Mouse (Mus musculus): Measurements from ENCODE around the gene Helb. TPM values are rescaled to one million over a fixed set of nuclear protein-coding genes. Genes with fewer than 3 reads are reported as not detected.
"Not testable (repeated sequence)": the region's sequence is repeated elsewhere in the genome, so short reads cannot be mapped to it uniquely, and the experiment has no call there.

Gene Helb
- total RNA-seq (2021) = 10 to 100 TPM; 10.6 to 14.7 TPM

GRCm38 (mm10) chr10:120112507-120113396 is at the start of gene Helb:
Gene Helb, minus strand, starts transcription at chr10:120112987.
- intact Hi-C loops (cut with DNase I) = loop anchor here (5.0 kb wide), 2 partner anchors 95 to 310 kb away; no protein-coding TSS in a partner anchor
- DNase-seq = peak; percentile 98 to 99

- intact Hi-C loops (cut with DNase I) = no loop called here
- no peak for DNase-seq
Measured at GRCm38 (mm10) chr10:120160533-120160932, 47.7 kb upstream of the Helb start.

GRCm38 (mm10) chr10:120153911-120154310 is 41.1 kb upstream of the Helb start:
- no peak for DNase-seq
- intact Hi-C loops (cut with DNase I) = no loop called here

DNA sequence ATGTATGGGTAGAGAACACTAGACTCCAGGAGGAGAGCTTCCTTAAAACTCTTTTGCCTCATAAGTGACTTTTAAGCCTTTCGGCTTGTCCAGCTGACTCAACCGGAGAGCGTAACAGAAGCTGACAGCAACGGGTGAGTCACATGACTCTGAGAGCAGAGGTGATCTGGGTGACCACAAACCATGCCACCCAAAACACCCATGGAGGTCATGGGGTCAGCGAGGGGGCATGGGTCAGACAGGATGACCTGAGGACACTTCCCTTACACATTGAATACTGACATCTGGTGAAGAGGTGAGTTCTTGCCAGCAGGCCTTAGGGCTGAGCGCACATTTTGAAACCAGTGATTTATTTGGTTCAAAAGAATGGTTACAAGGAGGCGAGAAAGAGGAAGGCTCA is 38.9 kb upstream of the Helb start:
- no peak for DNase-seq
- intact Hi-C loops (cut with DNase I) = no loop called here

DNA sequence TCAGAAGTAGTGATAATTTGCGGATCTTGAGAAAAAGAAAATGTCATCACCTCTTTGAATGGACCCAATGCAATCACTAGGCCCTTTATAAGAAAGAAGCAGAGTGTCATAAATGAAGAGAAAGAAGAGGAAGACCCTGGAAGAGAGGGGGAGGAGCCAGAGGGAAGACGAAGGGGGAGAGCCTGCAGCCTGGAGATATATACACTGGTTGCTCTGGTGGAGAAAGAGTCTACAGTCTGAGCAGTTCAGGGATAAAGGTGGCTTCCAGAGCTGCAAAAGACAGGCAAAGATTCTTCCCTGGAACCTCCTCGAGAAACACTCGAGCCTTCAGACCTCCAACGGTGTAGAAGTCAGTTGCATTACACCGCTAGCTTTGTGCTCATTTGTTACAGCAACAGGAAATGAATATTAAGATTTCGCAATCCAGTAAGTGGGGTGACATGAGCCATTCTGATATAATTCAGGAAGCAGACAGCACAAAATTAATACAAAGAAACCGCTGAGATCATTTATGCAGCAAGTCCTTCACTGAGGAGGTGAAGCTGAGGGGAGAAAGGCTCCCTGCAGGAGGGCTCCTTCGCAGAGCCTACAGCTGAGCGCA is 28.2 kb upstream of the Helb start:
- DNase-seq = no peak
- intact Hi-C loops (cut with DNase I) = no loop called here

DNA sequence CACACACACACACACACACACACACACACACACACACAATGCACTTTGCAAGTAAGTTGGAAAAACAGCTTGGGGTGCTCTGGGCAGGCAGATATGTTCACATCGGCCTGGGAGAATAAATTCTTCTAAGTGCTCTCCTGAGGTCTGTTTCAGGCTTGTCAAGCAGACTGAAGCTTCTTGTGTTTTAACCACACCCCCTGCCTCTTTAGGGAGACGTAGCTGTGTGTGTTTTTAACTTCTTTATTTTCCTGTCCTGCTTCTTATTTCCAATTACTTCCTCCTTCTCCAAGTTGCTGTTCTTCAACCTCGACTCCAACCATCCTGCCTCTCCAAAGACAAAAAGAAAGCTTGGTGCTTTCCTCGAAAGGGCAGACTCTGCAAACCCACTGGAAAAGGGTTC is 27.4 kb upstream of the Helb start:
- intact Hi-C loops (cut with DNase I) = no loop called here

DNA sequence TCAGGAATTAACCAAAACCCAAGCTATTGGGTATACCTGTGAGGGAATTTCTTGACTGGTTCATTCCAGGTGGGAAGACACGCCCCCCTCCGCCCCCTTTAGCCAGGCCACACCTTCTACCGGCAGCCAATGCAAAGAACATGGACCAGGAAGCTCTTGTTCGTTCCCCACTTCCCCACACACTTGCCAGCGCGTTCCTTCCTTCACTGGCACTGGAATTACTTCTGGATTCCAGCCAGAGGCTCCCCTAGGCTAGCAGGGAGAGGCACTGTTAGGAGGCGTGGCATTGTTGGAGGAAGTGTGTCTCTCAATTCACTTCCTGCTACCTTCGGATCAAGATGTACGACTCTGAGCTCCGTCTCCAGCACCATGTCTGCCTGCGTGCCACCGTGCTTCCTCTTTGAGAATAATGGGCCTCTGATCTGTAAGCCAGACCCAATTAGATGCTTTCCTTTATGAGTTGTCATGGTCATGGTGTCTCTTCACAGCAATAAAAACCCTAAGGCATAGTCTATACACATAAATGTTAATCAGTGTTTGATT is 23.3 kb upstream of the Helb start:
- no peak for DNase-seq
- intact Hi-C loops (cut with DNase I) = no loop called here

More for the DNA sequence above, 27.4 kb upstream of the Helb start:
- DNase-seq = no peak

GRCm38 (mm10) chr10:120133697-120134096 is 20.9 kb upstream of the Helb start:
- DNase-seq = no peak
- intact Hi-C loops (cut with DNase I) = no loop called here

DNA sequence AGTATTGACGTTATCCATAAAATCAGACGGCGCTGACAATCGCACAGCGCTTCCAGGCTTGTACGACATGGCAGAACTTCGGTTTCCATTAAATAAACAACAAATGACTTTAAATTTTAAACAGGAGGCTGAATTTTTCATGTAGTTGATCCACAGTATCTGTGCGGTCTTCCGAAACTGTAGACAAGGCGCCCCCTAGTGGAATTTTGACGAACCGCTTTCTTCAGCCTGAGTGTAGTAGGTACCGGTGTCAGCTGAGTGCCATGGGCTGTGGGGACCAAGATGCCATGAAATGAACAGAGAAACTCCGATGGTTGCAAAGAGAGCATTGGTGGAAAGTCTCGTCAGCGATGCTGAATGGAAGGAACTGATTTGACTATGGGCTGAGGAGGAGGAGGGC is 17.8 kb upstream of the Helb start:
- intact Hi-C loops (cut with DNase I) = no loop called here
- DNase-seq = peak; percentile 27 to 47

DNA sequence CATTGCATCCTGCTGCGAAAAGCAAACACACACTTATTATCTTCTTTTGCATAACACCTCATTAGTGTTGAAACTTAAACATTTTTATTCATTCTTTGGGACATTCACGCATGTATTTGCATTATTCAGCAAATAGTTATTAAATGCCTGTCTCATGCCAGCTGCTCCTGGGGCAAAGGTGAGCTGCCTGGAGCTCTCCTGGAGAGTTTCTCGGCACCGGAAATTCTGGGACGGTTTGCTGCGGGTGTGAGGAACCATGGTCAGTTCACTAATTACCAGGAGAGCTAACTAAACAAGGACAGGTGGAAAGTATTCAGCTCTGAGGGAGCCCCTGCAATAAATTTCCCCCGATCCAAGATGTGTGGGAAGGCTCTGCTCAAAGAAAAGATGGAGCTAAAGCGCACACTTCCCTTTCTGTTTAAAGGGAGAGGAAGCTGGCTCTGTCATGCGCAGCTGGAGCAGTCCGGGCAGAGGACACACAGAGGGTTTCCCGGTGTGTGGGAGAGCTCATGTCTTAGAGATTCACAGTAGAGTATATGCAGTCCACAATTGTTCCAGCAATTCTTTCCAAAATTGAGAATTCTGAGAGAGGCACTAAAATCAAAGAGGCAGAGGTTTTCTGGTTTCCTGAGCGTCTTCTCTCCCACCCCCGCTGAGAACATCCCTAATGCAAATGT is 16.0 kb upstream of the Helb start:
- DNase-seq = no peak
- intact Hi-C loops (cut with DNase I) = no loop called here

DNA sequence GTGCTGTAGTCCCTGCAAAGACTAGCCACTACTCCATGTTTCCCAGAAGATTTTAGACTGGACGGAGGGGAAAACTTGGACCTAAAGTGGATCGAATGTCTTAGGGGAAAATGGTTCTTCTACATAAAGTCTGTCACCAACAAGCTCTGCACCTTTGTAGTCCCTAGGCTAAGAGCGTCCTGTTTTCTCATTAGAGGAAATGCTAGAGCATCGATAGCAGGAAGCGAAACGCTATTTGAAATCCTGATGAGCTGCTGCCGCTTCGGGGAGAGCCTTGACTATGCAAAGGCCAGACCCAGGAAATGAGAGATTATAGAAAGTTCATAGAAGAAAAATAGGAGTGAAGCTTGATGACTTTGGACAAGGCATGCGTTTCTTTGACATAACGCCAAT is 12.7 kb upstream of the Helb start:
- no peak for DNase-seq
- intact Hi-C loops (cut with DNase I) = loop anchor here (1.0 to 2.0 kb wide), 4 partner anchors 61 to 479 kb away; no protein-coding TSS in a partner anchor

- peak; percentile 86 to 89 for DNase-seq
- intact Hi-C loops (cut with DNase I) = loop anchor here (1.0 to 2.0 kb wide), 4 partner anchors 61 to 479 kb away; no protein-coding TSS in a partner anchor
Measured at GRCm38 (mm10) chr10:120124801-120125464, 12.1 kb upstream of the Helb start.

- DNase-seq = no peak
- intact Hi-C loops (cut with DNase I) = loop anchor here (2.0 kb wide), 1 partner anchor 239 kb away; no protein-coding TSS in a partner anchor
Measured at GRCm38 (mm10) chr10:120123721-120124120, 10.9 kb upstream of the Helb start.

- intact Hi-C loops (cut with DNase I) = no loop called here
- DNase-seq = no peak
Measured at GRCm38 (mm10) chr10:120115249-120115648, 2.5 kb upstream of the Helb start.

DNA sequence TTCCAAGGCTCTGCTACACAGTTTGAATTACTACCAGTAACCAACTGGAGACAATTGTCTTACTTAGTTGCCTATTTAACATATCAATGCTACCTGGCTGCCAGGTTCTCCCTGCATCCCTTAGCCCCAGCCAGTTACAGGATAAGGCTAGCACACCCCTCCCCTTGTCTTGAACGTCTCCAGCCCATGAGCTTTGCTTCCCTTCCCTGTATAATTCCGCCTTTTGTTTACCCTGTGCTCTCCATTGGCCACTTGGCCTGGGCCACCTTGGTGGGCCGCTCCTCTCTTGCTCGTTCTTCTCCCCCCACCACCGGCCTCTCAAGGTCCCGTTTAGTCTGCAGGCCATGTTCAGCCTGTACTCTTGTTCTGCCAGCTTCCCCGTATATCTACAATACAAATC is 1.7 kb upstream of the Helb start:
- no peak for DNase-seq
- intact Hi-C loops (cut with DNase I) = loop anchor here (5.0 kb wide), 2 partner anchors 93 to 312 kb away; no protein-coding TSS in a partner anchor

- intact Hi-C loops (cut with DNase I) = loop anchor here (5.0 kb wide), 2 partner anchors 93 to 312 kb away; no protein-coding TSS in a partner anchor
- DNase-seq = no peak
Measured at GRCm38 (mm10) chr10:120113980-120114379, 1.2 kb upstream of the Helb start.

- not testable (repeated sequence) for DNase-seq
- intact Hi-C loops (cut with DNase I) = loop anchor here (5.0 kb wide), 2 partner anchors 94 to 311 kb away; no protein-coding TSS in a partner anchor
Measured at GRCm38 (mm10) chr10:120113482-120113881, 695 bp upstream of the Helb start.

DNA sequence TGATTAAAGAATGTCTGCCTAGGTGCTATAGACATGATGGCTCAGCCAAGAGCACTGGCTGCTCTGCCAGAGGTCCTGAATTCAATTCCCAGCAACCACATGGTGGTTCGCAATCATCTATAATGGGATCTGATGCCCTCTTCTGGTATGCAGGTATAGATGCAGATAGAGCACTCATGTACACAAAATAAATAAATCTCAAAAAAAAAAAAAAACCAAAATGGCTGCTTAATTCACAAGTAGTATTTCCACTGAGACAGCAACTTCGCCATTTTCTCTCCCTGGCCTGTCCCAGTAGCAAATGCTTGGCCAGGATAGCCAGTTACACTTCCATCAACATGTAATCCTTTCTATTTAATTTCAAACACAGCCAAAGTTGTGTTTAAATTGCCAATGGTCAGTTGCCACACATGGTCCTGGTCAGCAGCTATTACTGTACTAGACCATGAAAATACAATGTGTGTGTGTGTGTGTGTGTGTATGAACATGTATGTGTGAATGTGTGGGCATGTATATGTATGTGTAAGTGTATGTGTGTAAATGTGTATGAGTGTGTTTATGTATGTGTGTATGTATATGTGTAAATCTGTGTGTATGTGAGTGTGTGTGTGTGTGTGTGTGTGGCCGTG is 982 bp downstream of the Helb start:
- intact Hi-C loops (cut with DNase I) = loop anchor here (5.0 kb wide), 2 partner anchors 95 to 310 kb away; no protein-coding TSS in a partner anchor
- DNase-seq = no peak

DNA sequence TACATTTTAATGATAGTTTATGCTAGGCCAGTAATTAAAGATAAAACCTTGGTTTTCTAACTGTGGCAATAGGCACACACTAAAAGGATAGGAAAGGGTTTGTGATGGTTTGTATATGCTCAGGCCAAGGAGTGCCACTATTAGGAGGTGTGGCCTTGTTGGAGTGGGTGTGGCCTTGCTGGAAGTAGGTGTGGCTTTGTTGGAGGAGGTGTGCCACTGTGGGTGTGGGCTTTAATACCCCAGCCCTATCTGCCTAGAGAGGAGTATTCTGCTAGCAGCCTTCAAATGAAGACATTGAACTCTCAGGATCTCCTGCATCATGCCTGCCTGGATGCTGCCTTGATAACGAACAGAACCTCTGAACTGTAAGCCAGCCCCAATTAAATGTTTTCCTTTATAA is 12.0 kb downstream of the Helb start:
- intact Hi-C loops (cut with DNase I) = no loop called here
- no peak for DNase-seq

GRCm38 (mm10) chr10:120097564-120097963 is 15.2 kb downstream of the Helb start:
- no peak for DNase-seq
- intact Hi-C loops (cut with DNase I) = no loop called here

All from heart, postnatal 36 days (tissue).